Mouse (Mus musculus) ES-Bruce4 (cell line): ENCODE measurements around the gene Zfp523. TPM values are rescaled to one million over a fixed set of nuclear protein-coding genes. Genes with fewer than 3 reads are reported as not detected.
A peak's percentile ranks its signal among the peaks of the same experiment; 100 is the strongest.

Source experiments
- H3K27ac ChIP-seq: 2 replicates; pipeline ENCODE4 v1.5.1; 2012; ENCODE audit warnings: low read length, inconsistent platforms; ENCODE audit not compliant: insufficient read depth
- H3K27me3 ChIP-seq: 2 replicates; pipeline ENCODE4 v1.6.1; 2012; ENCODE audit warnings: mild to moderate bottlenecking, low read length, inconsistent platforms; ENCODE audit not compliant: control insufficient read depth, poor library complexity, insufficient read depth, severe bottlenecking
- H3K36me3 ChIP-seq: 2 replicates; pipeline ENCODE4 v1.6.1; 2012; ENCODE audit warnings: inconsistent platforms, mild to moderate bottlenecking, low read length, moderate library complexity; ENCODE audit not compliant: control insufficient read depth, poor library complexity, insufficient read depth, severe bottlenecking
- H3K4me1 ChIP-seq: one replicate; pipeline ENCODE4 v1.8.1; 2011; ENCODE audit warnings: low read length; ENCODE audit not compliant: control insufficient read depth, insufficient read depth
- H3K4me3 ChIP-seq: 2 replicates; pipeline ENCODE4 v1.5.1; 2011; ENCODE audit warnings: low read depth, mild to moderate bottlenecking, low read length
- H3K9ac ChIP-seq: 2 replicates; pipeline ENCODE4 v1.6.1; 2012; ENCODE audit warnings: low read depth, mild to moderate bottlenecking, inconsistent platforms; ENCODE audit not compliant: poor library complexity, severe bottlenecking
- H3K9me3 ChIP-seq: replicated peaks from 2 replicates; pipeline ENCODE4 v1.6.1; 2012; ENCODE audit warnings: mild to moderate bottlenecking, low read length, inconsistent platforms; ENCODE audit not compliant: control insufficient read depth, poor library complexity, insufficient read depth, severe bottlenecking
- CTCF ChIP-seq: IDR thresholded peaks from one replicate; pipeline ENCODE4 v1.8.1; 2011; ENCODE audit warnings: low read depth, low read length
- EP300 ChIP-seq: IDR thresholded peaks from 2 replicates; pipeline ENCODE4 v1.6.1; 2011; ENCODE audit warnings: low read depth, low read length; ENCODE audit not compliant: insufficient read depth
- POLR2A ChIP-seq: IDR thresholded peaks from one replicate; pipeline ENCODE4 v1.8.1; 2011; ENCODE audit warnings: low read length; ENCODE audit not compliant: insufficient read depth
- polyA plus RNA-seq: library from polyadenylated mRNA; stranded (reverse); fragments of >200 nt; gene quantifications from 2 replicates; pipeline ENCODE4 v1.2.4, GENCODE M21; 2011; ENCODE audit warnings: low read depth; ENCODE audit not compliant: missing spikeins, insufficient read depth, insufficient read length

The Zfp523 gene
- polyA plus RNA-seq, 1 experiment: 16.6 TPM

DNA sequence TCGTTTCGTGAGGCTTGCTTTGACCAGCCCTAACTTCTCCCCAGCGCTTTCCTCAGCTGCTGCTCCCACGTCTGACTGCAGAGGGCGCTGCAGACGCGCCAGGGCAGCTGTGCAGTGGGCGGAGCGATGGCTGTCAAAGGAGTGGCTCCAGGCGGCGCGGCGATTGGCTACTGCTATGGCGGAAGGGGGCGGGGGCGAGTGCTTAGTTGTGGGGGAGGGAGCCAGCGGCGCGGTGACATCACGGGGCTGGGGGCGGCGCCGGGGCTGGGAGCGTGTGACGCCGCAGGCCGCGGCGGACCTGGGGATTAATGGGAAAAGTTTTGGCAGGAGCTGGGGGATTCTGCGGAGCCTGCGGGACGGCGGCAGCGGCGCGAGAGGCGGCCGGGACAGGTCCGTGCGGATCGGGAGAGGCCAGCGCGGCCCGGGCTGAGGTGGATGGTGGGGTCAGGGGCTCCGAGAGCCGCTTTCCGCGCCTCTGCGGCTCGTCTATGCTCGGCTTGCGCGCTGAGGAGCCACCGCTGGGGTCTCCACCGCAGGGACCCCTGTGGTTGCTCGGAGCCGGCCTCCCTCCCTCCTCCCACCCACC lies 55.6 kb downstream of the Zfp523 start, which contains the start of gene Ppard:
Gene Ppard (plus strand): TSS at position 226 of the 586 bp plus-strand sequence.
- Histone ChIP-seq H3K4me3 (peak within 1 kb of the TSS; percentile 98), H3K9ac (peak within 1 kb of the TSS; percentile 87), H3K36me3 (no peaks in the 10 kb centered on the region; the same call in 1 of the 2 replicates), H3K4me1 (peaks cover 8% of the 10 kb centered on the region), H3K27me3 (no peaks in the 10 kb centered on the region), H3K9me3 (no peaks in the 10 kb centered on the region), H3K27ac (peak within 1 kb of the TSS; percentile 25)
- TF ChIP-seq POLR2A (no peak), CTCF (peak; percentile 99), EP300 (peak; percentile 43; the same call in 1 of the 2 replicates)

DNA sequence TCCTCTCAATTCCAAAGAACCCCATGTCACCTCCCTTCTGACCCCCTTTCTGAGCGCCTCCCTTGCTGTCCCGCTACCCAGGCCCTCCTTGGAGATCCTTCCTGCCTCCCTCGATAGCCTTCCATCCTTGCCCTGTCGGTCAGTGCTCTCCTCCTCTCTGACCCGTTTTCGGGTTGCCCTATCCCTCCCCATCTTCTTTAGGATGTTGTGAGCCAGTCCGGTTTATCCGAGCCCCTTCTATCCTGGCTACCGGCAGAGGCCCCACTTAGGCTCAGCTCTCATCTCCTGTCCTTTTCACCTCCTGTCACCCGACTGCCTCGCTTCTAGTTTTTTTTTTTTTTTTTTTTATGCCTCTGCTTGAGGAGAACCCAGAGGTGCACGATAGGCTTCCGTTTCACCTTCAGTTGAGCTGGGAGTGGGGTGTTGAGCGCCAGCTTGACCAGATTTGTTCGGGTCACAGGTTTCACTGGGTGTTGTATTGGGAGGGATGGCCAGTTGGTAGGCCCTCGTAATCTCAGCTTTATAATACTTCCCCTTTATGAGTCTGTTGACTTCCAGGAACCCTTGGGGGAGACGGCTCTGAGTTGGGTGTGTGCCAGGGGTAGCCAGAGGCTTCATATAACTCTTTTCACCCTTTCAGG lies 56.3 kb downstream of the Zfp523 start:
- H3K9me3 ChIP-seq: no peaks in the 10 kb centered on the region
- peak overlapping the region; percentile 98 for H3K4me3 ChIP-seq
- no peaks in the 10 kb centered on the region for H3K27me3 ChIP-seq
- no peak for TF ChIP-seq EP300
- no peak for TF ChIP-seq CTCF
- no peak for TF ChIP-seq POLR2A
- H3K27ac ChIP-seq: no peak overlapping the region
- H3K36me3 ChIP-seq: no peaks in the 10 kb centered on the region; the same call in 1 of the 2 replicates
- H3K4me1 ChIP-seq: peaks cover 8% of the 10 kb centered on the region
- H3K9ac ChIP-seq: peak overlapping the region; percentile 87

DNA sequence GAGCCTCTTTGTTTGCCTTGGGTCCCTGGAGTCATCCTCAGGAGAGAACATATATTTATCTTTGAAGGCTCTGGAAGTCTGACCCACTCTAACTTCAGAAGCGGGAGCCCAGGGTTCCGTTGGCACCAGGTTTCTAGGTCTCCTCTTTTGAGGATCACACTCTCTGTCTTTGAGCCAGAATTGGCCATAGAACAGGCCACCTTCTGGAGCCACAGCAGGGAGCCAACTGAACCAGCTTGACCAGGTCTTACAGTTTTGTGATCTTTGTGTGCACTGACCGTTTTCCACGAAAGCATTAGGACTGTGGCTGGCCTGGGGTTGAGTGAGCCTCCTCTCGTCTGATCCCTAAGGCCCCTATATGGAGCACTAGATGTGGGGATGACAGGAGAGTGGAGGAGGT lies 57.7 kb downstream of the Zfp523 start:
- H3K4me1 ChIP-seq: peaks cover 8% of the 10 kb centered on the region
- H3K36me3 ChIP-seq: no peaks in the 10 kb centered on the region
- H3K4me3 ChIP-seq: no peak overlapping the region
- TF ChIP-seq POLR2A (no peak), CTCF (no peak), EP300 (no peak)
- no peak overlapping the region for H3K27ac ChIP-seq
- H3K9me3 ChIP-seq: no peaks in the 10 kb centered on the region
- H3K9ac ChIP-seq: no peak overlapping the region
- no peaks in the 10 kb centered on the region for H3K27me3 ChIP-seq

DNA sequence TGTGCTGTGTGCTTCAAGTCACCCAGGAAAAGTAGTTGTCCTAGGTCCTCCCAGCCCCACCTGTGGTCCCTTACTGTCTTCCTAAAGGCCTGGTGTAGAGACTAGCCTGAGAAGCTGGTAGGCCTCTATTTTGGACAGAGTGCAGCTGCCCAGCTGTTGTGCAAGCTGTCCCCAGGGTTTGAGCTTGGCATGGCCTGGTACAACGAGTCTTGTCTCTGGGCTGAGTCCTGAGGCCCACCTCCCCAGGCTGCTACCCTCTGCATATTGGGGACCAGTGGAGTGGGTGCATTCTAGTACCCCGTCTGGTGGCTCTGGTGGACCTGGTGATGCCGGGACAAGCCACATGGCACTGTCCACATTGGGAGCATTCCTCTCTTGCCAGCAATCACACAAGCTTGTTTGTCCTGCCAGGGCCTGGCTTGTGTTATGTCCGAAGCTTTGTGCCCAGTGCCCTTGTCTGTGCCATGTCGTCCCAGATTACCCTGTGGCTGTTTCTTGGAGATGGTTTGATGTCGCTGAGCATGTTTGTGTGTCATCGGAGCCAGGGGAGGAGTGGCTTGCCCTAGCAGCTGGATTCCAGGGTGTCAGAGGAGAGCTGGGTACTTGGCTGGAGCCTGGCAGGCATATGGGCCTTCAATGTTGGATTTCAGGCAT lies 59.2 kb downstream of the Zfp523 start:
- Histone ChIP-seq H3K4me3 (no peak overlapping the region), H3K9me3 (no peaks in the 10 kb centered on the region), H3K27me3 (no peaks in the 10 kb centered on the region), H3K27ac (no peak overlapping the region), H3K36me3 (0 out of 2 replicates have a peak, but pooled peaks cover 2% of the 10 kb centered on the region), H3K4me1 (peaks cover 5% of the 10 kb centered on the region), H3K9ac (no peak overlapping the region)
- TF ChIP-seq CTCF: no peak
- no peak for TF ChIP-seq POLR2A
- TF ChIP-seq EP300: no peak

DNA sequence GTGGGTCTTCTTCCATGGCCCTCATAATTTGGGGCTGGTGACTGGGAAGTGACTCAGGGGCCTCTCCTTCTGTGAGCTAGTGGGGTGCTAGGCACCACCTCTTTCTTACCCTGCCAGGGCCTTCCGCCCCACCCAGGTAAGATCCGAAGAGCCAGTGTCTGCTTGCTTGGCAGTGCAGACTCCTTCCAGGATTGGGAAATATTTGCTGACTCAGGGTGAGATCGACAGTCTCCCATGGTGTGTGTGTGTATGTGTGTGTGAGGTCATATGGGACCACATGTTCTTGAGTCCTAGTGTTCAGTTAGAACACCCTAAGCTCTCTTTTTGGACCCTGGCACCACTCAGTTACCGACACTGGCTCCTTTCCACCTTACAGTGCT lies 59.7 kb downstream of the Zfp523 start:
- H3K36me3 ChIP-seq: 0 out of 2 replicates have a peak, but pooled peaks cover 3% of the 10 kb centered on the region
- no peak overlapping the region for H3K4me3 ChIP-seq
- H3K9ac ChIP-seq: no peak overlapping the region
- no peaks in the 10 kb centered on the region for H3K27me3 ChIP-seq
- no peaks in the 10 kb centered on the region for H3K9me3 ChIP-seq
- H3K27ac ChIP-seq: no peak overlapping the region
- peaks cover 5% of the 10 kb centered on the region for H3K4me1 ChIP-seq
- TF ChIP-seq EP300 (no peak), CTCF (no peak), POLR2A (no peak)
